Mouse (Mus musculus): Measurements from ENCODE around the gene Arid1b.

Arid1b gene

DNA sequence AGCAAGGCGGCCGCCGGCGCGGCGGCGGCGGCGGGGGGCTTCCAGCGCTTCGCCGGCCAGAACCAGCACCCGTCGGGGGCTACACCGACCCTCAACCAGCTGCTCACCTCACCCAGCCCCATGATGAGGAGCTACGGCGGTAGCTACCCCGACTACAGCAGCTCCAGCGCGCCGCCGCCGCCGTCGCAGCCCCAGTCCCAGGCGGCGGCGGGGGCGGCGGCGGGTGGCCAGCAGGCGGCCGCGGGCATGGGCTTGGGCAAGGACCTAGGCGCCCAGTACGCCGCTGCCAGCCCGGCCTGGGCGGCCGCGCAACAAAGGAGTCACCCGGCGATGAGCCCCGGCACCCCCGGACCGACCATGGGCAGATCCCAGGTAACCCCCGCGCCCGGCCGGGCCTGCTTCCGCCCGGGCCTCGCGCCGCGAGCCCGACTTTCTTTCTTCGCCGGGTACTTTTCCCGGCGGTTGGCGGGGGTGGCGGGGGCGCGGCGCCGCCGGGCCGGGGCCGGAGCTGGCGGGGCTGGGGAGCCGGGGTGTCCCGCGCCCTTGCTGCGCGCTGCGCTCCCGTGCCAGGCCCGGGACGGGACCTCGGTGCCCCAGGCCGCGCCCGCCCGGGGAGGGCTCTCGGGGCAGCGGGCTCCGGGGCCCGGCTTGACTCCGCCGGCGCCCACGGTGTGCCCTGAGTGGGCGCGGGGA lies 2.1 kb downstream of the Arid1b start:
- DNase-seq: peak; percentile 62 to 72

DNA sequence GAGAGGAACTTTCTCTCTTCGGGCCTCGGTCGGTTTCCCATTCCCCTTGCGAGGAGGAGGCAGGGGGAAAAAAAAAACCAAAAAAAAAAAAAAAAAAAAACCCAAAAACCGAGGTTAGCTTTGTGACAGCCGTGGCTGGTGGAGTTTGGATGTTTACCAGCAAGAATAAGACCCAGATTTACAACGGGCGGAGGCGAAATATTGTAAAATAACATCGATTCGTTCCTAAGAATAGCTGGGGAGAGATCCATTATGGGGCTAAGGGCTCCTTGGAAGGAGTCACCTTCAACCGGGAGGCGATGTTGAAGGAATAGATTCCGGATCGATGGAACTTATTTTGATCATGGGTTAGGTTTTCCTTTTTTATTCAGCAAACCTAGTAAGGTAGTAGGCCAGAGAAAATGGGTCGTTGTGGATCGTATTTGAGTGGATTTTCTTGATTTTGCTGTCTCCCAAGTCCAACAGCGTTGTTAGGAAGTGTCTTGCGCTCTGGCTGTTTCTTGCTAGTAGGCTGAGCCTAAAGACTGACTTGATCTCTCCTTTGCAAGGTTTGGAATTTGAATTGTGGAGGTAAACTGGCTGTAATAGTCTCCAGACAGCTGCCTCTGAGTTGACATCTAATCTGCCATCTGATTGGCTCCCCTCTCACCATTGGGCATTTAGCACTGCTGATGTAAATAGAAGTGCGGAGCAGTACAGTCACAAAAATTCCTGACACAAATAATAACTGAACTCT lies 2.9 kb downstream of the Arid1b start:
- no peak for DNase-seq

DNA sequence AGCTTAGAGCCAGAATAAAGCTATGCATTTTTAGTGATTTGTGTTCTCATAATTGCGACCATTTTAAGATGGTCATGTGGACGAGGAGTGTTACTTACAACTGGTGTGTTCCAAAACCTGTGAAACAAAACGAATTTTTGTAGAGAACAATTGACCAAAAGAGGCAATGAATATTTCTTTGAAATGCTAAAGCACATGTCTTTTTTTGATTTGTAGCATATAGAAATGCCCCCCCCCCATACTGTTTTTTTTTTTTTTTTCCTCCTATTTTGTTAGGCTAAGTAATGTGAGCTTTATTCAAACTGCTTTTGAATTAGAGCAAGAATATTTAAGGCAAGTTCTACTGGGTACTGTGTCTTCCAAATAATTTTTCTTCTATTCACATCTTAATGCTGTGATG lies 3.8 kb downstream of the Arid1b start:
- no peak for DNase-seq

DNA sequence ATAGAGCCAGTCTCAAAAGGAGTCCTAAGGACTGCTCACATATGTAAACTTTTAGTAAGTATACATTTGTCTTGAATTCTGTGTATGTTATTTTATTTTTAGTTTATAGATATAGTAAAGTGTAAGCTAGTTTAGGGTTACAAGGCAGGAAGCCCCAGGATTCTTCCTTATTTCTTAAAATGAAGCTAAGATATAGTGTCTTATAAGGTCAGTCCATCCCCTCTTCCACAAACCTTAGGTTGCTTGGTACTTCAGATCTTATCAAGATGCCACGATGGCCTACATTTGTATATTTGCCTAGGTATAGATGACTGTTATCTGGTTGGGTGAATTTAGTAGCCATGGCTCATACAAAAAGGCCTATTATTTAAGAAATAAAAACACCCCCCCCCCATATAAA lies 5.1 kb downstream of the Arid1b start:
- DNase-seq: no peak

DNA sequence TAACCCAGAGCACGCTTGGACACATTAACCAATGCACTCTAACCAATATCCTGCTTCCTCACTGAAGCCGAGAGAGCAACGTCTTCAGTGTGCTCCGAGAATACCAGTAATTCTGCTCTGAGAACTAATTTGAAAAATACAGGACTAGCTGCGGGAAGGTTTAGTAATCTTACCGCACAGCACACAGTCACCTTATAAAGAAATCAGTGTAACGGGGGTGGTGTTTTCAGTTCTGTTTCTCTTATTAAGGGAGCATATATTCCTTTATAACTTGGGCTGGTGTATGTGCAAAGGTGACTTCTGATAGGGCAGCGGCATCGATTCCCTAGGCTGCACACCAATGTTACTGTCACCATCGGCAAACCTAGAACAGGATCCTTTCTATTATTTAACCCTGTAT lies 5.9 kb downstream of the Arid1b start:
- DNase-seq: no peak

DNA sequence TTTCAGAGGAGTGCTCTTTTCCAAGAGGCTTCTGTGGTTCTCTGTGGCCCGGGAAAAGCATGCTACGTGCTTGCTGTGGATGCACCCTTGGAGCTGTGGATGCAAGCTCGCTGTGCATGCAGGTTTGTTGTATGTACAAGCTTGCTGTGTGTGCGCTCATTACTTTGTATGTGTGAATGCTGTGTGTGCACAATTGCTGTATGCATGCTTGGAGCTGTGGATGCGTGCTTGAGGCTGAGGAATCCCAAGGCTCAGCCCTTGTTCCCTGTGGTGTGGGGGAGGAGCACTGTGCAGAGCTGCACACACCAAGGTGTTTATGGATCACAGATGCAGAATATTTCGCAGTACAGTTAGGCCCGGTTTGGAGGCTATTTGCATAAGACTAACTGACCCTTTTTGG lies 6.7 kb downstream of the Arid1b start:
- DNase-seq: no peak

DNA sequence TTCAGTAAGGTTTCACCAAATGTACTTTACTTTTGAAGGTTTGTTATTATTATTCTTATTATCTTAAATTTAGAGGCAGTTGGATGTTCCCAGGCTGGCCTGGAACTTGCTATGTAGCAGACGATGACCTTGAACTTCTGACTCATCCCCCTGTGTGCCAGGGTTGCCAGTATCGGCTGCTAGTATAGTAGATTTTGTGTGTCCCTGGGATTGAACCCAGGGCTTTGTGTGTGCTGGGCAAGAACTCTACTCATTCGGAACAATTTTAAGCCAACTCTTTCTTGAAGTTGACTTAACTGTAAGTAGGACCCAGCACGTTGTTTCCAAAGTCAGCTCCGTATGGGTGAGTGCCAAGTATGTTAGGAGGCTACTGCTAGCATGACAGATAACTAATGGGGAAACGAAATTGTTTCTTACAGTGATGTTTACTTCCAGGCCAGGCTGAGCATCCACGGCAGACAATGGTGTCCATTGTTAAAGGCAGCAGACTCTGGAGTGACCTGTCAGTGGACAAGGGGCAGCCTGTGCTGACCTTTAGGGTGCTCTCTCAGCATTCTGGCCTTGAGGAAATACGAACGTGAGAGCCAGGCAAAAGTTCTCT lies 7.5 kb downstream of the Arid1b start:
- no peak for DNase-seq

DNA sequence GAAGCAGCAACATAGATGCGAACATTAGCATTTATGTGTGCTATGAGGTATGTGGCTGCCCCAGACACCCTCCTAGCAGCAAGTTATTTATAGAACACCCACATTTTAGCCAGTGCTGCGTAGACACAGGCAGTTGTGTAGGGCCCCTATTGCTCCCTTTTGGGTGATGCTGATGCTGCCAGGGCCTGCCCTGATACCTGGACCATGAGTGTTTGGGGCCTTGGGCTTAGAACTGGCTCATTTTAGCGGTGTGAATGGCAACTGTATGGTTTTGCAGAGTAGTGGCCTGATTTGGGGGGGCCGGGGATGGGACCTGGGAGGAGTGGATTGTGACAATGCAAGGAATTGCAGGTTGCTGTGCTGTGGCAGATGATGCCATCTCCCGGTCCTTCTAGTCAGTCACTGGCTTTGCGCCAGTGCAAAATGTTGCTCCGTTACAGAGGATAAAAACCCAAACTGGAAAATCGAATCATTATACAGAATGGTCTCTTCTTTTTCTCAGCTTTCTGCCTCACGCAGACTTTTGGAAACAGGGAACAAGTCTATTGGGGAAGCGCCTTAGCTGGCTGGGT lies 8.9 kb downstream of the Arid1b start:
- no peak for DNase-seq

DNA sequence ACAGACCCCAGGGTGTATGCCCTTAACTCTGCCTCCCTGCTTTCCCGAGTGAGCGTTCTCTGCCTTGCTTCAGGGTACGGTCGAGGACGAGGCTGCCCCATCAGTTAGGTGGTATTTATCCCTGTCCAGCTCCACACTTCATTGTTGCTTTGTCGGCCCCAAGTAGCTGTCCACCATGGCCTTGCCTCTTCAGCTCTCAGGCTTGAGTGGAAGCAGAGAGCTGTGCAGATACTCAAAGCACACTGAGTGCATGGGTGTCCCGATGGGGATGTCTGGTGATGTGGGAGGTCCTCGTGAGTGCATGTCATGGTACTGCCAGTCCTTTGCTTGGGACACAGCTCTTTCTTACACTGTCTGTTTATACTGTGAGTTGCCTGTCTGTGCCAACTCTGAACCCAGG lies 10.1 kb downstream of the Arid1b start:
- no peak for DNase-seq

DNA sequence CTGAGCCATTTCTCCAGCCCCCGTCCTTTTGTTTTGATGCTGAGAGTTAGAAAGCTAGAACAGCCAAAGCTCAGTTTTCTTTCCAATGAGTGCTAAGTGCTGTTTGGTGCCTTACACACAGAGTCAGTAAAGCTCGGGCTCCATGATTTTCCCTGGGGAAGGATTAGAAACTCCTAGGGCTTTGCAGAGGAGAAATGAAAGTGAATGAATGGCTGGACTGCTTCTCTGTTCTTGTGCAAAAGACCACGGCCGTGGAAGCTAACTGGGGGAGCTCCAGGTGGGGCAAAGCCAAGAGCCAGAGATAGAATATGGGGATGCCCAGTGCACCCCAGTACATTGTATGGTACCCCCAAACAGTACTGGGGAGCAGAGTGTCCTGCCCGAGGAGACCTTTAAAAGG lies 10.6 kb downstream of the Arid1b start:
- no peak for DNase-seq

DNA sequence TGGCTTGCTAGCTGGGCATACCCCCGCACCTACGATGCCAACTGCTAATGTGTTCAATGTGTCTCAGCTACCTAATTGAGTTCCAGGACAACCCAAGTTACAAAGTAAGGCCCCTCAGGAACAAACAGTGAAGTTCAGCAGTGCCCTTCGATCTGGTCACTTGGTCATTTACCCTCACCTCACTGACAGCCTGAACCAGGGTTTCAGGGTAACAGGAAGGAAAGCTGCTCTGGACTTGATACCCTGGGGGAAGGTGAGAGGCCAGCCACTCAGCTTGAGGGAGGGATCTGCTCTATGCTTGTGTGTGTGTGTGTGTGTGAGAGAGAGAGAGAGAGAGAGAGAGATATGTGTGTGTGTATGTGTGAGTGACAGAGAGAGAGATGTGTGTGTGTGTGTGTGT lies 11.2 kb downstream of the Arid1b start:
- DNase-seq: no peak

DNA sequence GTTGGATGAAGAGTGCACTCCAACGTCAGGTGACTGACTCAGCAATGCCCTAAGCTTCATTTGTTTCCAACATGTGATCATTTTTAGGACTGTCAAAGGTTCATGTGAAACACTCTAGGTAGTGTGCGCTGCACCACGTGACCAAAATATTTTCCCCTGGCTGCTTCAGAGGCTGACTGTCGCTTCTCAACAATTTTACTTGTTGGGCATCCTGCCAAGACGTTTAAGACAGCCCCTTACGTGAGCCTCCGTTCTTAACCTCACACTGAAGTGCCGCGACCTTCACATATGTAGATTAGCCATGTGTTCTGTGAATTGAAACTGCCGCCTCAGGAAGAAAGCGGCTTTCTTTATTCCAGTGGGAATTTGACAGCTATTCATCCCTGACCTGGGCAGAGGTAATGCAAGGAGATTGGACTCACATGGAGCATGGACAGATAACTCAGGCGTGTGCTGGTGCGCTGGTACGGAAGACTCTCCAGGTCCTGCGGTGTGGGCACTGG lies 13.1 kb downstream of the Arid1b start:
- peak; percentile 48 to 51 for DNase-seq

DNA sequence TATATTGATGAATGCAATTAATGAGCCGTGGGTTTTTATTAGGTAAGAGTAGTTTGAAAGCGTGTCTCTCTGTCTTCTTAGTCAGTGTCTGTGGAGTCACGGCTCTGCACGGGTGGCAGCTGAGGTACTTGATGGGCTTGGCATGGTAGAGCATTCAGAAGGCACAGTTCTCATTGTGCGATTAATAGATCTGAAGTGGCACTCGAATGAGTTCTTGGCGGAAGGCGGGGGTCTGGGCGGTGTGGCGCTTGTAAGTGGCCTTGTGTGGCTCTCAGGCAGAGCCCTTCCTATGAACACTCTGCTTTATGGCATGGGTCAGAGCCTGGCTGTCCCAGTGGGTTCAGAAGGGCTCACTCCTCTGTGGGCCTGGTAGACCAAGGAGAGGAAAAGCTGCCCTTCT lies 14.1 kb downstream of the Arid1b start:
- no peak for DNase-seq

DNA sequence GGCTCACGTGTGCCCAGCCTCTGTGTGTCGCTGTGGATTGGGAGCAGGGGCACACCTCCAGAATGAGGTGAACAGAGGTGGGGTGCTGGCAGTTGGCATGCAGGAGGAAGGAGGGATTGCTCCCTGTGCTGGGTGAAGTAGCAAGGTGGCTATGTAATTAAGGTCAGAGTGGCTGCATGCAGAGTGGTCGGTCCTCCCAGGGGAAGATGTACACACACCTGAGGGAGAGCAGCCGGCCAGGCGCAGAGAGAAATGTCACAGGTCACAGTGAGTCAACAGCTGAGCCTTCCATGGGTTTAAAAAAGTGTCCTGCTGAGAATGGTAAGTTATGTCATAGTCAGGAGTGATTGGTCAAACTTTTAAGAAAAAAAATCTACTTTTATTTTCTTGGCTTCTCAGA lies 14.6 kb downstream of the Arid1b start:
- DNase-seq: no peak

DNA sequence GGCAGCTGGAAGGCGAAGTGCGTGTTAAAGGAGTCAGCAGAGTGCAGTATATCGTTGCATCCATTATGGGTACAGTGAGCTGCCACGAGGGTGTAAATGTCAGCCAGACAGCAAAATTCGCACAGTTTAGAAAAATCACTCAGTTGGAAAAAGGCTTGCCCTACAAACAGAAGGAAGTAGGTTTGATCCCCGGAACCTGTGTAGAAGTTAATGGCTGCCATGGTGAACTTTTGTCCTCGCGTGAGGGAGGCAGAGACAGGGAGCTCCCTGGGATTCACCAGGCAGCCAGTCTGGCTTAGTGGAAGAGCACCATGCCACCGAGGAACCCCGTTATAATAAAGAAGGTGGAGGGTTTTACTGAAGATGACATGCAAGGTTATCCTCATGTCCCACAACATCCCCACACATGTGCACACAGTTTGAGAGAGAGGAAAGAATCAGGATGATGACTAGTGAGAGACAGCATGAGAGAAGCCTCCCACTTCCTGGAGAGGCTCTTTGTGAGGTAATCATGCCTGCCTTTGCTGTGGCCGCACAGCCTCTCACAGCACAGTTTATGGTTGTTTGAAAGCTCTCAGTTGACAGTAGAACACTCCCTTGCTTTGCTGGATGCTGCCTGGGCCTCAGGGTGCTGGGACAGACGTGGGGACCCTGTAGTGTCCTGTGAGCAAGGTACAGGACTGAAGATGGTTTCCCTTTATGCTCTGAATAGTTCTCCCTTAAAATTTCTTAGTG lies 15.6 kb downstream of the Arid1b start:
- no peak for DNase-seq

DNA sequence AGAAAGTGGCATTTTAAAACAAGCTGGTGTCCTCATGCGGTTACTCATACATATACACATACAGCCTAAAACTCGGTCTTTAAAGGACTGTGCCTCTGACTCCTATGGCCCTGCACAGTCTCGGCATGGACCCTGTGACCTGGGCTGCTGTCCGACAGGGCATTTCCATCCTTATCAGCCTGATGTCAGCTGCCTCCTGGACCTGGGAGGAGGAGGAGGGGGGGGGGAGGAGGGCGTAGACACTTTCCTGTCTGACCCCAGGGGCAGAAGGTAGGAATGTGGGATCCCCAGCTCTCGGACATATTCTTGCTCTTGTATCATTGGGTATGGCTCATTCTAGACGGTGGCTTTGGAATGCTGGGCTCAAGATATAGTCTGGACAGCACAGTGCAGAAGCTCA lies 16.6 kb downstream of the Arid1b start:
- DNase-seq: no peak

DNA sequence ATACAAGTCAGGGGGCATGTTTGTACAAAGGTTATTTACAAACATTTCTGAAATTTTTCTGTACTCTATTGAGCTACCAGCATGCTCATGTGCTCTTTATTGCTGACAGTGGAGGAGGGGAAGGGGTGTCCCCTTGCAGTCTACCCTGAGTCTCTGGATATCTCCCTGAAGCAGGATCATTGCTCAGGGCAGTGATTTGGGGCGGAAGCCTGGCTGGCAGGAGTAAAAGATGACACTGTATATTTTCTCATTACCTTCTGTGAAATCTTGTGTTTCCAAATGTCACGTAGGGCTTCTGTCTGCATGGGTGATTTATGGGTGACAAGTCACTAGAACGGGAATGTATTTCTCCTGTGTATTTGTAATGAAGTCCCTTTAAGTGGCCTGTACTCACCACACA lies 18.0 kb downstream of the Arid1b start:
- no peak for DNase-seq

DNA sequence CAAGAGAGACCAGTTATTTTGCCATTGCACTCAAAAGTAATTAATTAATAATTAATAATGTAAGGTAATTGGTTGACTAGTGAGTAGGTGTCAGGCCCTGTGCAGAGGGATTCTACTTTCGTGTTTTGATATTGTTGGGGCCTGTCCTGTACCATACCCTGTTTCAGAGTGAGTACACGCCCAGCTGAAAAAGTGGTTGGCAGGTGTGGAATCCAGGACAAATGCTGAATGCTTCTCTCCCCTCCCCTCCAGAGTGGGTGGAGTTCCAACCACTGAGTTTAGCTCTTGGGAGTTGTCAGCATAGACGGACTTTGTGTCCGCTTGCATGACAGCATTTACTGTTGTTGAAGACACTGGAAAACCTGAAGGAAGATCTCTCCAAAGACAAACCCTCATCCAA lies 18.4 kb downstream of the Arid1b start:
- no peak for DNase-seq

DNA sequence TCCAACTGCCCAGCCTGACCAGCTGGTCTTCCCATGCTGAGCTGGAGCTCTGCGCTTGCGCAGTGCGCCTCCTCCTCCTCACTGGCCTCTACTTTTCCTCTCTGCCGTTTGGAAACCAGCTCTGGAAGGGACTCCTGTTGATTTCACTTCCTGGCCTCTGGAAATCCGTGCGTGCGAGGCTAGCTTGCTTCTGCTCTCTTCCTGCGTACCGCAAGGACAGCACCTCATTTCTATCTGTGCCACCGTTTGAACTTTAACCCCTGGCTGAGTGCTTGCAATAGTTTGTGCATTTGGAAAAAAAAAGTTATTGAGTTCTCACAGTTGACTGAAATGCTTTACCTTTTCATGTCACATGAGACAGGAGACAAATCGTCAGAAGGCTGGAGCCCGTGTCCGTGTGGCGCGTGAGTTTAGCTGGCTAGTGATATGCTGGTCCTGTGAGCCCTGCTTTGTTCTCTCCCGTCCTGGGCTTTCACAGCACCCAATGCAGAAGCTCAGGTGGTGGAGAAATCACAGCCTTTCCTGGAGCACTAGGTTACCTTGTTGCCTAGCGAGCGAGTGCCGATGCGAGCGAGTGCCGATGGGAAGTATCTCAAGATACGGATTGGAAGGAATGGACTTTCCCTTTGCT lies 20.3 kb downstream of the Arid1b start:
- no peak for DNase-seq

DNA sequence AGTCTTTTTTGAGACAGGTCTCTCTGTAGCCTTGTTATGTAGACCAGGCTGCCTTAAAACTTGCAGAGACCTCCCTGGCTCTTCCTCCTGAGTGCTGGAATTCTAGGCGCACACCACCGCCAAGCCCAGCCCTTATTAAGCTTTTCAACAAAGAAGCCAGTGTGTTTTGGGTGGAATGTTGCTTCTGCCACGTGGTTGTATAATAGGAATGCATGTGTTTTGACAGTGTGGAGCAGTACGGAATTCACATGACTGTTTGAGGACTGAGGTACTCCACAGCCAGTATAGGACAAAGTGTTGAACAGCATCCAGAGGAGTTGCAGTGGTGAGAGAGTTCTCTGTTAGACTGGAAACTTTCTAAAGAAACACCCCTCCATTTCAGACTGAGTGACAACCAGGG lies 22.3 kb downstream of the Arid1b start:
- DNase-seq: no peak

DNA sequence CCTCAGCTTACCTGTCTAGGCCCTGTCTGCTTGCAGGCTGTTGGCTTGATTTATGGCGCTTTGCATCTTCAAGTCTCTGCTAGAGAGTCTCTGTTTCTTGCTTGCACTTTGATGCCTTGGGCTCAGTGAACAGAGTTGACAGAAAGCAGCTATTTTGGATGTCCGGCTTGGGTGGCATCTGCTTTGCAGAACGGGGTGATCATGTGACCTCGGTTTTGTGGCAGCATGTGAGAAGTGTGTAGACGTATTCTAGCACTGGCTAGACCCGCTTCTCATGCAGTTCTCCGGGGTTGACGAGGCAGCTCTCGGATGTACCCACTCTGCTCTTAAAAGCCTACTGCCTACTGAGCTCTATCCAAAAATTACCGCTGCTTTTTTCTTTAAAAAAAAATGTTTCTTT lies 22.9 kb downstream of the Arid1b start:
- no peak for DNase-seq

DNA sequence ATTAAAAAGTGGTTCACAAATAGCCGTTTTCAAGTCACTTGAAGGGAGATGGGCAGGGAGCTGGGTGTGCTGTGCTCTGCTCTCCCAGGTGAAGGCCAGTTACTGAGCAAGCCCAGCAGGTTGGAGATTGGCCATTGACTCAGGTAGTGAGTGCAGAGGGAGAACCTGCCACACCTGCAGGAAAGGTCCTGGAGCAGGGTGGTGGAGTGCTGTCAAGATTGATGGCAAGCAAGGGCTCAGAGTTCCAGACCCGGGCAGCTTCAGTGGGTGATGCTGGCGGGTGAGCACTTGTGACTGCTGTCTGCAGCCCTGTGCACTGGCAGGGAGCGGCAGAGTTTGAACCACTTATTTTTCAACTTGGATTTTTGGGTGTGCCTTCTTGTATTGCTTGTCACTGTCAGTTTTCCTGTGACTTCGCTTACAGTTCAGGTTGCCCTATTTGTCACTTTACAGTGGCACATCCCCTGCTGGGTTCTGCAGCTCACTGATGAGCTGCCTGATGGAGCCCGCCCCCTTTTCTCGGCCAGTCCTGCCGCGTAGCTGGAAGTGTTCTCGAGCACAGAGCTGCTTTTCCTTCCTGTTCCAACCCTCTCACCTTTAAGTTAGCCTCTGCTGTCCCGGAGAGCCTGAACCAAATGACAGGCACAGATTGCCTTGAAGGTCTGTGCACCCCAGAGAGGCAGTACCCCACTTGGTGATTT lies 27.3 kb downstream of the Arid1b start:
- DNase-seq: no peak

Measured in spleen, adult 18-20 months (tissue).